10 mouse cellular contexts compared by ENCODE assay signal in the genomic region with DNA sequence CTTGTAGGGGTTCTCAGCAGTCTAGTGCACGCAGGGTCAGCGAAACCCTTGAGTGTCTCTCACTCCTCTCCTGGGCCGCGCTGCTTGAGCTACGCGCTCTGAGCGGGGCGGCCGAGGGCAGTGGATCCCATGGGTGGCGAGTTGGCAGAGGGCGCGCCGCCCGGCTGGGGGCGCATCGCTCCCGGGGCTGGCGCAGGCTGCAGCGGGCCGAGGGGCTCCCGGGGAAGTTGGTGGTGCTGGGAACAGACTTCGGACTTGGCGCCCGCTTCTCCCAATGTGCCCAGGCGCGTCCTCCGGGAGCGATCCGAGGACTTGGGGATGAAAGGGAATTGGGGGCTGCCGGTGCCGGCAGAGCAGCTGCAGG. TPM values are rescaled to one million over a fixed set of nuclear protein-coding genes. Genes with fewer than 3 reads are reported as not detected.
DNase-seq lines count a peak whose midpoint lies in the region; ATAC-seq lines count a peak whose summit lies in the region.
"Had no signal": no experiment of that assay in that cellular context is flagged by ENCODE, and none has a peak within 500 bp of the region (broad histone marks: within the 10 kb centered on the region; RNA-seq: fewer than 3 reads in every experiment).

No protein-coding gene starts in this region.

- peaks cover 12% of the 10 kb centered on the region for H3K4me1 ChIP-seq in hindbrain, embryonic 16.5 days (ENCODE audit: control insufficient read depth, insufficient read depth, low read depth, low read length)
- peaks cover 9% of the 10 kb centered on the region for H3K4me1 ChIP-seq in midbrain, embryonic 14.5 days (ENCODE audit: control insufficient read depth, insufficient read depth, low read length)

- WGBS in hindbrain, embryonic 16.5 days, result under 1% methylated on average over 30 of the region's 31 CpGs
- under 1% methylated on average over 31 of the region's 31 CpGs for WGBS in midbrain, embryonic 14.5 days

- peak overlapping the region; percentile 90 for H3K27ac ChIP-seq in hindbrain, embryonic 16.5 days (ENCODE audit: low read depth, low read length)
- H3K27ac ChIP-seq in midbrain, embryonic 14.5 days (replicated peaks; ENCODE audit: low read depth, low read length), result peak overlapping the region; percentile 82

- no peaks in the 10 kb centered on the region for H3K36me3 ChIP-seq in hindbrain, embryonic 16.5 days (ENCODE audit: control insufficient read depth, insufficient read depth, low read length)
- H3K36me3 ChIP-seq in midbrain, embryonic 14.5 days (ENCODE audit: control insufficient read depth, insufficient read depth, low read length), result no peaks in the 10 kb centered on the region

- no peaks in the 10 kb centered on the region; the same call in 1 of the 2 replicates for H3K27me3 ChIP-seq in hindbrain, embryonic 16.5 days (replicated peaks; ENCODE audit: control insufficient read depth, insufficient read depth, low read length)
- H3K27me3 ChIP-seq in midbrain, embryonic 14.5 days (ENCODE audit: control insufficient read depth, insufficient read depth, low read length), result no peaks in the 10 kb centered on the region

- H3K4me3 ChIP-seq in hindbrain, embryonic 16.5 days (ENCODE audit: low read length), result peak overlapping the region; percentile 87
- peak overlapping the region; percentile 82 for H3K4me3 ChIP-seq in midbrain, embryonic 14.5 days (replicated peaks; ENCODE audit: low read depth, low read length)
- H3K4me3 ChIP-seq: myocyte had no signal

- H3K9ac ChIP-seq in hindbrain, embryonic 16.5 days (ENCODE audit: low read depth, low read length), result peak overlapping the region; percentile 86
- peak overlapping the region; percentile 80 for H3K9ac ChIP-seq in midbrain, embryonic 14.5 days (replicated peaks; ENCODE audit: low read length)

- H3K4me2 ChIP-seq in hindbrain, embryonic 16.5 days (ENCODE audit: low read length), result peak overlapping the region; percentile 92
- H3K4me2 ChIP-seq in midbrain, embryonic 14.5 days (ENCODE audit: low read length), result peak overlapping the region; percentile 87

- peak; percentile 68 for DNase-seq in embryo, embryonic 11 days
- no peak for DNase-seq in embryo, embryonic 10 days (ENCODE audit: low spot score)
- peak; percentile 41 for DNase-seq in right cerebral cortex, adult 18-20 months
- no peak for DNase-seq in right cerebral cortex, postnatal 14 days
- DNase-seq in midbrain, embryonic 14.5 days, result peak; percentile 74
- DNase-seq in urinary bladder, postnatal 10 days (ENCODE audit: low spot score), result no peak
- no peak for DNase-seq in gastrocnemius, postnatal 14 days

- intact Hi-C loops in gastrocnemius, postnatal 14 days (cut with DNase I; ENCODE audit: low total_unique reads), result no loop called here

- H3K9me3 ChIP-seq in hindbrain, embryonic 16.5 days (ENCODE audit: control insufficient read depth, low read length), result no peaks in the 10 kb centered on the region
- H3K9me3 ChIP-seq in midbrain, embryonic 14.5 days (ENCODE audit: control insufficient read depth, low read length), result no peaks in the 10 kb centered on the region

- peak; percentile 81 for ATAC-seq in hindbrain, embryonic 16.5 days
- ATAC-seq in midbrain, embryonic 14.5 days (ENCODE audit: low FRiP score, low TSS enrichment), result peak; percentile 74

RNA-seq across cellular contexts. Expression of gene Sgcd, which starts 0.5 kb away (rescaled TPM):
- polyA plus RNA-seq in hindbrain, embryonic 16.5 days (2015; fragmentation: Nextera tagmentation; extraction: Ambion mirVana), result 4.8 TPM in 2 replicates
- polyA plus RNA-seq in midbrain, embryonic 14.5 days (2014; fragmentation: Nextera tagmentation; extraction: Ambion mirVana), result 4.5 and 5.9 TPM in 2 replicates
- 10 to 100 TPM; 55.7 to 59.8 TPM for total RNA-seq in gastrocnemius, postnatal 14 days (2021)
- total RNA-seq: common myeloid progenitor, adult 5-6 weeks had no signal

Comparison
In these comparisons a context has a peak if more than half of its experiments do, and no peak if none do; other contexts are left out.
1. DNase-seq: peak in embryo, embryonic 11 days (single experiment), right cerebral cortex, adult 18-20 months (single experiment) and midbrain, embryonic 14.5 days (single experiment); none in embryo, embryonic 10 days (single experiment), right cerebral cortex, postnatal 14 days (single experiment), urinary bladder, postnatal 10 days (single experiment) and gastrocnemius, postnatal 14 days (single experiment).